Mouse (Mus musculus): Measurements from ENCODE around the gene Chn1. TPM values are rescaled to one million over a fixed set of nuclear protein-coding genes. Genes with fewer than 3 reads are reported as not detected.
A peak's percentile ranks its signal among the peaks of the same experiment; 100 is the strongest.

Gene Chn1
- total and polyA plus RNA-seq, 3 experiments, result 0.30 to 1.2 (median 0.60) TPM

DNA sequence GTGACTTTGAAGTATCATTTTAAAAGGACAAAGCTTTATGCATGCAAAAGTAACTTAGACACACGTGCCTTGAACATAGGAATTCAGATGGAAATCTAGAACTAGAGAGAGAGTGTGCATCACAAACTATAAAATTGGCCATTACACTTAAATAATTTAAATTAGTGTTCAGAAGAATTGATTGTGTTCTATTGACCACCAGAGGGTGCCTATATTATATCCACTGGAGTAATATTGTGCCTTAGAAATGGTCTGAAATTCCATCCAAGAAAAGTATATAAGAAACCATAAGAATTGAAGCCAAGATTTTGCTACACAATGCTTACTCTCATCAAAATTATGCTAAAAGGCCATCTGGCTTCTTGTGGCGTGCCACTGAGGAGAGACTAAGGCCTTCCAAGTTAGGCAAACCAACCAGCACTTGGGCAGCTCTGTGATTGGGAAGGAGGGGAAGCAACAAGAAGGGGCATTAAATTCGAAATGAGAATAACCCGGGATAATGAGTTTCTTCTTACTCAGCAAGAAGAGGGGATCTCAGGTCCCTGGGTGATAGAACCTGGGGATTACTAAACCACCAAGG lies 4.0 kb upstream of the Chn1 start:
- H3K4me1 ChIP-seq (ENCODE audit: insufficient read depth, low read depth, low read length), result peaks cover 5% of the 10 kb centered on the region
- H3K27me3 ChIP-seq (ENCODE audit: insufficient read depth, low read length), result peaks cover 55% of the 10 kb centered on the region
- ATAC-seq (ENCODE audit: extremely low read depth, insufficient number of reproducible peaks, low FRiP score, poor library complexity, severe bottlenecking) (no peak), DNase-seq (ENCODE audit: low spot score) (no peak)
- no peaks in the 10 kb centered on the region for H3K9me3 ChIP-seq (replicated peaks)
- no peaks in the 10 kb centered on the region for H3K36me3 ChIP-seq (replicated peaks)
- H3K4me3 ChIP-seq (ENCODE audit: low read depth, low read length), result no peak overlapping the region
- TF ChIP-seq TAL1 (conservative IDR thresholded peaks at IDR 0.05; ENCODE audit: low read depth, low read length) (no peak), GATA2 (IDR thresholded peaks at IDR 0.05; ENCODE audit: borderline replicate concordance, low read depth, low read length) (no peak), POLR2AphosphoS5 (IDR thresholded peaks at IDR 0.05; ENCODE audit: insufficient replicate concordance, low read depth, low read length) (no peak)

DNA sequence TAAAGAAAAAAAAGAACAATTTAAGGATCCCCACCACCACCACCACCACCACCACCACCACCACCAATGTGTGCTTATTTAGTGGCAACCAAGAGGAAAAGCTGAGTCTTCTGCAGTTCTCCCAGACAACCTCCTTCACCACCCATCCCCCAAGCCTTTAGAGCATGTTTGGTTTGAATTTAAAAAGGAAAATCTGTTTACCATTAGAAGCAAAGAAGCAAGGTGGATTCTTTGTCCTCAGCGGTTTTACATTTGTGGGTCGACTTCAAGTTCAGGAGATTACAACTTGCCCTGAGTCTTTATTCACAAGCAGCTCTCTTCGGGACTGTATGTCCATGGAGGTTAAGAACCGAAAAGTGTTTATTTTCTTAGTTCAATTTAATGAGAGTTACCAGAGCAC lies 1.8 kb upstream of the Chn1 start:
- no peak for ATAC-seq (ENCODE audit: extremely low read depth, insufficient number of reproducible peaks, low FRiP score, poor library complexity, severe bottlenecking)
- no peaks in the 10 kb centered on the region for H3K36me3 ChIP-seq (replicated peaks)
- no peak for TF ChIP-seq GATA1 (IDR thresholded peaks at IDR 0.05; ENCODE audit: borderline replicate concordance, low read length)
- TF ChIP-seq POLR2AphosphoS5 (IDR thresholded peaks at IDR 0.05; ENCODE audit: insufficient replicate concordance, low read depth, low read length), result no peak
- TF ChIP-seq GATA2 (IDR thresholded peaks at IDR 0.05; ENCODE audit: borderline replicate concordance, low read depth, low read length), result no peak
- TF ChIP-seq TAL1 (conservative IDR thresholded peaks at IDR 0.05; ENCODE audit: low read depth, low read length), result no peak
- TF ChIP-seq CTCF (IDR thresholded peaks at IDR 0.05; ENCODE audit: low read depth, low read length), result no peak
- H3K4me3 ChIP-seq (ENCODE audit: low read depth, low read length), result no peak overlapping the region
- DNase-seq (ENCODE audit: low spot score), result no peak
- H3K4me1 ChIP-seq (ENCODE audit: insufficient read depth, low read depth, low read length), result peaks cover 9% of the 10 kb centered on the region
- peaks cover 57% of the 10 kb centered on the region for H3K27me3 ChIP-seq (ENCODE audit: insufficient read depth, low read length)
- no peaks in the 10 kb centered on the region for H3K9me3 ChIP-seq (replicated peaks)

DNA sequence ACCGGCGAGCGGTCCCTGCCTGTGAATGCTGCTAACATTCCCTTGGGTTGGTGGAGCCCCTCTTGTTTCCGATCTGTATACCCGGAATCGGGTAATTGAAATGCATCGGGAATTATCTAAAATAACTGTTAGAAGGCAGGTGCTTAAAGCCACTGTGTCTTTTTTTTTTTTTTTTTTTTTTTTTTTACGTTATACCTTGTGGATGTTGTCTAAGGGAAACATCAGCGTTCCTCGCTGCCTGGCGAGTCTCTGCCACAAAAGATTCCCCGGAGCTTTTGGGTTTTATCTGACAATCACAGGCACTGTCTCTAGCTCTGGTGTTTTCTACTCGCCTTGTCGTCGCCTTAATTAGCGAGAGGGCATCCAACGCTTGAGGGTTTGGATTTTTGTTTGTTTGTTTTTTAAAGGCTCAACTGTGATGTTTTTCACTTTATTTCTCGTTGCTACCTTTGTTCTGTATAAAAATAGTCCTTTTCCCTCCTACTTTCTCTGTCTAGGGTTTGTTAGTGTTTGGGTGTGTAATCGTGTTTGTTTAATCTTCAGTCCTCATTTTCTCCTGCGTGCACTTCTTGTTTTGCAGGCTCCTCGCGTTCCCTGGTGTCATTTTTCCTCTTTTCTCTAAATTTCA lies 651 bp upstream of the Chn1 start:
- no peaks in the 10 kb centered on the region for H3K9me3 ChIP-seq (replicated peaks)
- H3K4me3 ChIP-seq (ENCODE audit: low read depth, low read length), result peak overlapping the region; percentile 78
- H3K4me1 ChIP-seq (ENCODE audit: insufficient read depth, low read depth, low read length), result peaks cover 9% of the 10 kb centered on the region
- TF ChIP-seq POLR2AphosphoS5 (IDR thresholded peaks at IDR 0.05; ENCODE audit: insufficient replicate concordance, low read depth, low read length) (no peak), GATA1 (IDR thresholded peaks at IDR 0.05; ENCODE audit: borderline replicate concordance, low read length) (no peak), CTCF (IDR thresholded peaks at IDR 0.05; ENCODE audit: low read depth, low read length) (no peak), GATA2 (IDR thresholded peaks at IDR 0.05; ENCODE audit: borderline replicate concordance, low read depth, low read length) (no peak)
- DNase-seq (ENCODE audit: low spot score) (no peak), ATAC-seq (ENCODE audit: extremely low read depth, insufficient number of reproducible peaks, low FRiP score, poor library complexity, severe bottlenecking) (no peak)
- no peaks in the 10 kb centered on the region for H3K36me3 ChIP-seq (replicated peaks)
- peaks cover 61% of the 10 kb centered on the region for H3K27me3 ChIP-seq (ENCODE audit: insufficient read depth, low read length)

DNA sequence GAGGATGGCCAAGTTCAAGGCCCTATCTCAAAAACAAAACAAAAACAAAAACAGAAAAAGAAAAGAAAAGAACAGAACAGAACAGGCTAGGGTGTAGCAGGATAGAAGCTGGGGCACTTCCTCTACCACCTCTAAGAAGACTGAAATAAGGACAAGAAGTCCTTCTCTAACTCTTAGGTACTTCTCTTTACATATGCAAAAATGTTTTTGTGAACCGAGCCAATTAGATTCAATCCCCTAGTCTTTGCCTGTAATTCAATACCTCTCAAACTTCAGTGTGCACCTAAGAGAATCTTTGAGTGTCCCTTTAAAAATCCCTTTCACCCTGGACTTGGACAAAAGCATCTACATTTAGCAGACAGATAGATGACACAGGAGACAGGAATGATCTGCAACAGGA lies 2.2 kb downstream of the Chn1 start:
- Histone ChIP-seq H3K27me3 (ENCODE audit: insufficient read depth, low read length) (peaks cover 56% of the 10 kb centered on the region), H3K4me3 (ENCODE audit: low read depth, low read length) (no peak overlapping the region), H3K4me1 (ENCODE audit: insufficient read depth, low read depth, low read length) (peaks cover 9% of the 10 kb centered on the region), H3K36me3 (replicated peaks) (no peaks in the 10 kb centered on the region), H3K9me3 (replicated peaks) (no peaks in the 10 kb centered on the region)
- TF ChIP-seq GATA2 (IDR thresholded peaks at IDR 0.05; ENCODE audit: borderline replicate concordance, low read depth, low read length) (no peak), TAL1 (conservative IDR thresholded peaks at IDR 0.05; ENCODE audit: low read depth, low read length) (no peak), POLR2AphosphoS5 (IDR thresholded peaks at IDR 0.05; ENCODE audit: insufficient replicate concordance, low read depth, low read length) (no peak), GATA1 (IDR thresholded peaks at IDR 0.05; ENCODE audit: borderline replicate concordance, low read length) (no peak)
- ATAC-seq (ENCODE audit: extremely low read depth, insufficient number of reproducible peaks, low FRiP score, poor library complexity, severe bottlenecking) (no peak), DNase-seq (ENCODE audit: low spot score) (no peak)

DNA sequence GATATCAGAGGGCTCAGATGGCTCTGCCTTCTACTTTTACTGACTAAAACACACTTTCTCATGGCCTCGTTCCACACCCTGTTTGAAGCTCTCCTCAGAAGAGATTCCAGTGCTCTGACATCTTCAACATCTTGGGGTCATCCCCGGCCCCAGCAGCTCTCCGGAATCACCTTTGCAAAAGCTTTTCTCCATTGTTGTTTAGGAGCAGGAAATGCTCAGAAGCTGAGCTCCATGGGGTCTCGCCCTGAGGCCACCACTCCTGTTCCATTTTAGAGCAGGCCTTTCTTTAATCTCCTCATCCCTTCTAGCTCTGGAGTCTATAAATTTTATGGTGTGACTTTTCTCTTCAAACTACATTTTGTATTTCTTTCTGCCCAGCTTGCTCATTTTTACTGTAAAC lies 6.5 kb downstream of the Chn1 start:
- no peak for DNase-seq (ENCODE audit: low spot score)
- TF ChIP-seq GATA2 (IDR thresholded peaks at IDR 0.05; ENCODE audit: borderline replicate concordance, low read depth, low read length) (no peak), CTCF (IDR thresholded peaks at IDR 0.05; ENCODE audit: low read depth, low read length) (no peak), GATA1 (IDR thresholded peaks at IDR 0.05; ENCODE audit: borderline replicate concordance, low read length) (no peak), TAL1 (conservative IDR thresholded peaks at IDR 0.05; ENCODE audit: low read depth, low read length) (no peak), POLR2AphosphoS5 (IDR thresholded peaks at IDR 0.05; ENCODE audit: insufficient replicate concordance, low read depth, low read length) (no peak)
- Histone ChIP-seq H3K4me1 (ENCODE audit: insufficient read depth, low read depth, low read length) (peaks cover 4% of the 10 kb centered on the region; the same call in 1 of the 2 replicates), H3K27me3 (ENCODE audit: insufficient read depth, low read length) (peaks cover 44% of the 10 kb centered on the region), H3K9me3 (replicated peaks) (no peaks in the 10 kb centered on the region), H3K4me3 (ENCODE audit: low read depth, low read length) (no peak overlapping the region), H3K36me3 (replicated peaks) (no peaks in the 10 kb centered on the region)
- no peak for ATAC-seq (ENCODE audit: extremely low read depth, insufficient number of reproducible peaks, low FRiP score, poor library complexity, severe bottlenecking)

DNA sequence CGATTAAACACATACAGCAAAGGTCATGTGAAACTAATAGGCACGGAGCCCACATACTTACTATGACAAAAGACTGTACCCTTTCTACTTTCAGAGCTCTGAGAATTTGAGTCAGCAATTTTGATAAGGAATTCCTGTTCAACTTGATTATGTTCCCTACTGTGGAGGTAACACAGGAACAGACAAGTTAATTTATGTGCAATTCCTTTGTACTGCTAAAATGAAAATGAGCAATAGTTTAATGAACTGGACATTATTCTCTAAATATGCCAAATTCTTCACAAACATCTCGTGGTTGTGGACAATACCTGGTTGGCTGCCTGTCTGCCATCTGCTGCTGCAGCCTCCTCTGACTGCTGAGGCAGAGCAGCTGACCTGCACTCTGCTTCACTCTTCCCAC lies 11.6 kb downstream of the Chn1 start:
- H3K36me3 ChIP-seq (replicated peaks), result no peaks in the 10 kb centered on the region
- DNase-seq (ENCODE audit: low spot score) (no peak), ATAC-seq (ENCODE audit: extremely low read depth, insufficient number of reproducible peaks, low FRiP score, poor library complexity, severe bottlenecking) (no peak)
- no peak overlapping the region for H3K4me3 ChIP-seq (ENCODE audit: low read depth, low read length)
- H3K9me3 ChIP-seq (replicated peaks), result no peaks in the 10 kb centered on the region
- TF ChIP-seq TAL1 (conservative IDR thresholded peaks at IDR 0.05; ENCODE audit: low read depth, low read length), result no peak
- no peak for TF ChIP-seq POLR2AphosphoS5 (IDR thresholded peaks at IDR 0.05; ENCODE audit: insufficient replicate concordance, low read depth, low read length)
- no peak for TF ChIP-seq CTCF (IDR thresholded peaks at IDR 0.05; ENCODE audit: low read depth, low read length)
- TF ChIP-seq GATA2 (IDR thresholded peaks at IDR 0.05; ENCODE audit: borderline replicate concordance, low read depth, low read length), result no peak
- TF ChIP-seq GATA1 (IDR thresholded peaks at IDR 0.05; ENCODE audit: borderline replicate concordance, low read length), result no peak
- H3K4me1 ChIP-seq (ENCODE audit: insufficient read depth, low read depth, low read length), result 0 out of 2 replicates have a peak, but pooled peaks cover 1% of the 10 kb centered on the region
- peaks cover 15% of the 10 kb centered on the region for H3K27me3 ChIP-seq (ENCODE audit: insufficient read depth, low read length)
